Mouse (Mus musculus): ENCODE data around the gene Efcab8. TPM values are rescaled to one million over a fixed set of nuclear protein-coding genes. Genes with fewer than 3 reads are reported as not detected.

Efcab8 gene
- polyA plus RNA-seq, 1 experiment from 2014 or later: not detected

Other genes with a start within 250 kb of the Efcab8 start
- 28.6 and 34.2 TPM in 2 replicates for gene Nol4l, start 250.0 kb upstream of the Efcab8 start, polyA plus RNA-seq (2015; fragmentation: Nextera tagmentation; extraction: Ambion mirVana)
- gene Commd7, start 147.2 kb upstream of the Efcab8 start, polyA plus RNA-seq (2015; fragmentation: Nextera tagmentation; extraction: Ambion mirVana): 84.5 and 88.4 TPM in 2 replicates
- gene Dnmt3b, start 130.5 kb upstream of the Efcab8 start, polyA plus RNA-seq (2015; fragmentation: Nextera tagmentation; extraction: Ambion mirVana): 6.4 and 7.8 TPM in 2 replicates
- gene Dnmt3c, start 83.3 kb upstream of the Efcab8 start, polyA plus RNA-seq (2015; fragmentation: Nextera tagmentation; extraction: Ambion mirVana): not detected in 2 replicates
- gene Mapre1, start 38.7 kb upstream of the Efcab8 start, polyA plus RNA-seq (2015; fragmentation: Nextera tagmentation; extraction: Ambion mirVana): 200 and 227 TPM in 2 replicates
- gene Sun5, start 91.2 kb downstream of the Efcab8 start, polyA plus RNA-seq (2015; fragmentation: Nextera tagmentation; extraction: Ambion mirVana): not detected in 2 replicates
- gene Bpifb2, start 95.1 kb downstream of the Efcab8 start, polyA plus RNA-seq (2015; fragmentation: Nextera tagmentation; extraction: Ambion mirVana): not detected in 2 replicates
- gene Bpifb6, start 120.5 kb downstream of the Efcab8 start, polyA plus RNA-seq (2015; fragmentation: Nextera tagmentation; extraction: Ambion mirVana): not detected in 2 replicates
- not detected in 2 replicates for gene Bpifb3, start 138.3 kb downstream of the Efcab8 start, polyA plus RNA-seq (2015; fragmentation: Nextera tagmentation; extraction: Ambion mirVana)
- gene Bpifb4, start 158.3 kb downstream of the Efcab8 start, polyA plus RNA-seq (2015; fragmentation: Nextera tagmentation; extraction: Ambion mirVana): not detected in 2 replicates
- not detected in 2 replicates for gene Bpifa6, start 195.0 kb downstream of the Efcab8 start, polyA plus RNA-seq (2015; fragmentation: Nextera tagmentation; extraction: Ambion mirVana)
- not detected in 2 replicates for gene Bpifa2, start 228.3 kb downstream of the Efcab8 start, polyA plus RNA-seq (2015; fragmentation: Nextera tagmentation; extraction: Ambion mirVana)

Data from intestine, embryonic 16.5 days (tissue).